Mouse (Mus musculus): ENCODE measurements around the gene Slc17a7. TPM values are rescaled to one million over a fixed set of nuclear protein-coding genes. Genes with fewer than 3 reads are reported as not detected.

Slc17a7 gene
- total RNA-seq, 2 experiments from 2014 or later, result 1,255 to 1,327 TPM

GRCm38 (mm10) chr7:45158991-45159390 lies 4.8 kb upstream of the Slc17a7 start:
- Histone ChIP-seq H3K27ac (no peak overlapping the region), H3K4me3 (no peak overlapping the region)
- no peak for TF ChIP-seq CTCF (IDR thresholded peaks at IDR 0.05)
- intact Hi-C loops (cut with DNase I), result no loop called here
- no peak for DNase-seq (ENCODE audit: extremely low spot score in 1 of 2, low spot score in 2 of 2)

DNA sequence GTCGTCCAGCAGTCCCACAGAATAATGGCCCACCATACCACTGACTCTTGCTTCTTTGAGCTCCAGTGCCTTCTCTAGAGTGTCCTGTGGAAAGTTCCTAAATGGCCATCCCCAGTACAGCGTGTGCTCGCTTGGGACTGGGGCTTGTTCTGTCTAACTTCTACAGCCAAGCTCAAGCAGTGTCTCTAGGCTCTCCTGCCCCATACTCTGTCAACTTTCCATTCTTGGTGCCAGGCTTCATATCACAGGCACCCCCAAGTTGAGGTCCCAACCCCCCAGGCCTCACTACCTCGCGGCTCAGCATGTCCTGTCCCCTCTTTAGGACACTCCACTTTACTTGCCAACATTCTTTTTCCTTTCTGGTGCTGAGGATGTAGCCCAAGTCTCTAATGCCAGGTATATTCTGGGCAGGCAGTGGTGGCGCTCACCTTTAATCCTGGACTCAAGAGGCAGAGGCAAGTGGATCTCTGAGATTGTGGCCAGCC lies 3.4 kb upstream of the Slc17a7 start:
- Histone ChIP-seq H3K4me3 (no peak overlapping the region), H3K27ac (no peak overlapping the region)
- no peak for DNase-seq (ENCODE audit: extremely low spot score in 1 of 2, low spot score in 2 of 2)
- intact Hi-C loops (cut with DNase I), result no loop called here
- TF ChIP-seq CTCF (IDR thresholded peaks at IDR 0.05), result no peak

GRCm38 (mm10) chr7:45160866-45161265 lies 2.9 kb upstream of the Slc17a7 start:
- Histone ChIP-seq H3K4me3 (no peak overlapping the region), H3K27ac (no peak overlapping the region)
- DNase-seq (ENCODE audit: extremely low spot score in 1 of 2, low spot score in 2 of 2), result no peak
- TF ChIP-seq CTCF (IDR thresholded peaks at IDR 0.05), result no peak
- intact Hi-C loops (cut with DNase I), result no loop called here

GRCm38 (mm10) chr7:45161612-45162473 lies 1.9 kb upstream of the Slc17a7 start:
- peak; percentile 80 for TF ChIP-seq CTCF (IDR thresholded peaks at IDR 0.05)
- H3K4me3 ChIP-seq, result peak overlapping the region; percentile 30
- peak; percentile 90 to 98 for DNase-seq (ENCODE audit: extremely low spot score in 1 of 2, low spot score in 2 of 2)
- peak overlapping the region; percentile 83 for H3K27ac ChIP-seq
- intact Hi-C loops (cut with DNase I), result loop anchor here (1.0 to 2.0 kb wide), 4 partner anchors 27 to 137 kb away; no protein-coding TSS in a partner anchor

GRCm38 (mm10) chr7:45162551-45162950 lies 1.2 kb upstream of the Slc17a7 start:
- DNase-seq (ENCODE audit: extremely low spot score in 1 of 2, low spot score in 2 of 2), result no peak
- Histone ChIP-seq H3K4me3 (peak overlapping the region; percentile 30), H3K27ac (peak overlapping the region; percentile 83)
- no peak for TF ChIP-seq CTCF (IDR thresholded peaks at IDR 0.05)
- intact Hi-C loops (cut with DNase I), result loop anchor here (1.0 to 2.0 kb wide), 4 partner anchors 26 to 137 kb away; no protein-coding TSS in a partner anchor

GRCm38 (mm10) chr7:45162996-45163615 lies 643 bp upstream of the Slc17a7 start:
- TF ChIP-seq CTCF (IDR thresholded peaks at IDR 0.05), result no peak
- intact Hi-C loops (cut with DNase I), result loop anchor here (1.0 to 2.0 kb wide), 4 partner anchors 26 to 136 kb away; no protein-coding TSS in a partner anchor
- DNase-seq (ENCODE audit: extremely low spot score in 1 of 2, low spot score in 2 of 2), result no peak
- Histone ChIP-seq H3K27ac (peak overlapping the region; percentile 83), H3K4me3 (peak overlapping the region; percentile 69; the same call in 1 of the 2 replicates)

DNA sequence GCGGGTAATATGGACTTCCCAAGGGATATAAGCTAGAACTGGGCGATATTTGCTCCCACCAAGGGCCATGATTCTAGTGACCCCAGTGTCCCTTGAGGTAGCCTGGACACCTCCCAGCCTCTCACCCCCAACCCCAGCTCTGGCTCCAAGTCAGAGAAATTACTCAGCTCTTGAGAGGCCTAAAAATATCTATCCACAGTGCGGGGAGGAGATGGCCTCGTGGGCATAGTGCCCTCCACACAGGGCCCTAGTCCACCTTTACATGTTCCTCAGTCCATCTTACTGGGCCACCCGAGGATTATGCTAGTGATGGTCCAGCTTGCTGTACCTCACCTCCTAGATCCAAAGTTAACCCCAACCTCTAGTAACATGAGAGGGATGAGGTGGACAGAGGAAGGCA lies 1.1 kb downstream of the Slc17a7 start:
- intact Hi-C loops (cut with DNase I), result no loop called here
- DNase-seq (ENCODE audit: extremely low spot score in 1 of 2, low spot score in 2 of 2), result peak in 1 of 2 experiments; percentile 36
- Histone ChIP-seq H3K27ac (peak overlapping the region; percentile 96), H3K4me3 (peak overlapping the region; percentile 69)
- TF ChIP-seq CTCF (IDR thresholded peaks at IDR 0.05), result no peak

- DNase-seq (ENCODE audit: extremely low spot score in 1 of 2, low spot score in 2 of 2), result no peak
- H3K4me3 ChIP-seq, result peak overlapping the region; percentile 69
- no peak for TF ChIP-seq CTCF (IDR thresholded peaks at IDR 0.05)
- intact Hi-C loops (cut with DNase I), result loop anchor here (1.0 kb wide), 1 partner anchor 86 kb away; no protein-coding TSS in a partner anchor
- peak overlapping the region; percentile 96 for H3K27ac ChIP-seq
Observed at GRCm38 (mm10) chr7:45165701-45166100, 2.0 kb downstream of the Slc17a7 start.

- Histone ChIP-seq H3K27ac (peak overlapping the region; percentile 96), H3K4me3 (peak overlapping the region; percentile 69)
- peak in 1 of 2 experiments; percentile 58 for DNase-seq (ENCODE audit: extremely low spot score in 1 of 2, low spot score in 2 of 2)
- intact Hi-C loops (cut with DNase I), result loop anchor here (1.0 kb wide), 1 partner anchor 84 kb away; no protein-coding TSS in a partner anchor
- no peak for TF ChIP-seq CTCF (IDR thresholded peaks at IDR 0.05)
Observed at GRCm38 (mm10) chr7:45166950-45167401, 3.2 kb downstream of the Slc17a7 start.

DNA sequence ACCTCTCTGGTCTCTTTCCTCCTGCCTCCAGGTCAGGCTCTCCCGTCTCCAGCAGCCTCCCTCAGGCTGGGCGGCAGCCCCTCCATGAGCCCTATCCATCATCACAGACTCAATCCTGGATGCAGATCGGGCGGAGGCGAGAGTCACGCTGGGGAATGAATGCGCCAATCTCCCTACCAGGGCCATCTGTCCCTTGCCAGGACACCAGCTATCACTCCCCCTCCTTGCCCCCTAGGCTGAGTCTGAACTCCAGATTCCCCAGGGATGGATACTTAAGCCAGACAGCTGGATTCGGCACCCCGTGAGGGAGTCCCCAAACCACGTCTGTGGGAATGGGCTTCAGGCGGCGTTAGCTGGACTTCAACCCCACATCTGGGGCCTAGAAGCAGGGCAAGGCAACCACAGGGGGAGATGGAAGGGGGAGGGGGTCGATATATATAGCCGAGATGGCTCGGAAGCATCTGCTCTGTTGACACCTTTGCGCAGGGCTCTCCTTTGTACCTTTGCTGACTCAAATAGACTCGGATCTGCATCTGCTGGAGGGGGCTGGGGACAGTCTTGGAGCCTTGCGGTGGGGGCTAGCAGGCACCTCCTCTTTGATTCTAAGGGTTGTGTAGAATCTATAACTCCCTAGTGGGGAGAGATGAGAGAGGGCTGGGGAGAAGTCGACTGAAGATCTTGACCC lies 4.2 kb downstream of the Slc17a7 start:
- no peak for TF ChIP-seq CTCF (IDR thresholded peaks at IDR 0.05)
- peak overlapping the region; percentile 93 for H3K27ac ChIP-seq
- peak in 1 of 2 experiments; percentile 65 for DNase-seq (ENCODE audit: extremely low spot score in 1 of 2, low spot score in 2 of 2)
- H3K4me3 ChIP-seq, result peak overlapping the region; percentile 43
- intact Hi-C loops (cut with DNase I), result loop anchor here (2.0 kb wide), 1 partner anchor 89 kb away; no protein-coding TSS in a partner anchor

GRCm38 (mm10) chr7:45168656-45169055 lies 4.9 kb downstream of the Slc17a7 start:
- no peak for TF ChIP-seq CTCF (IDR thresholded peaks at IDR 0.05)
- no peak for DNase-seq (ENCODE audit: extremely low spot score in 1 of 2, low spot score in 2 of 2)
- intact Hi-C loops (cut with DNase I), result loop anchor here (2.0 kb wide), 1 partner anchor 88 kb away; no protein-coding TSS in a partner anchor
- Histone ChIP-seq H3K4me3 (peak overlapping the region; percentile 43), H3K27ac (peak overlapping the region; percentile 93)
